Mouse (Mus musculus) cortical plate, adult 2 months (tissue): ENCODE data around the gene Thap8.

Experiments
- CTCF ChIP-seq: fragments of 200-500 bp; IDR thresholded peaks from 2 replicates; pipeline ENCODE4 v1.5.1; 2011; ENCODE audit warnings: mild to moderate bottlenecking, control low read depth, low read length; ENCODE audit not compliant: insufficient read depth; ENCODE audit errors: extremely low read depth
- POLR2A ChIP-seq: fragments of 200-500 bp; IDR thresholded peaks from 2 replicates; pipeline ENCODE4 v1.6.1; 2011; ENCODE audit warnings: mild to moderate bottlenecking, low read length, control low read depth; ENCODE audit not compliant: insufficient read depth; ENCODE audit errors: extremely low read depth

DNA sequence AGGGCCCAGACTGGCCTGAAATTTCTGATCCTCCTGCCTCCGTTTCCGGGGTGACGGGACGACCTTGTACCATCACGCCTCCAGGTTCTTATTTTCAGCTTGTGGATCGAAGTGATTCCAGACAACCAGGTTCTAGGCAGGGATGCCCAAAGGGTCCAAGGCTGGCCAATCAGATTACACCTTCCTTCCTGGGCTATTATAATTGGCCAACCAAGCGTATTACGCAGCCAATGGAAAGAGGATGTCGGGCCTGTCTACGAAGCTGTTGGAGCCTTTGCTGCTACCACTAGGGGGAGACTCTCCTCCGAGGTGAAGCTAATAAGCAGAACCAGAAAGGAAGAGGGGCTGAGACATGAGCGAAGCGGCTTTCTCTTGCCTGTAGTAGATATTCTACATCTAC, 52.0 kb downstream of the Thap8 start:
- peak; percentile 90 for TF ChIP-seq CTCF
- peak; percentile 78 for TF ChIP-seq POLR2A
